Mouse (Mus musculus) megakaryocyte, embryonic 14.5 days (primary cell): ENCODE measurements around the gene Stap2.

Source experiments
- FLI1 ChIP-seq: IDR thresholded peaks from 2 replicates; pipeline ENCODE4 v1.6.1; 2012; ENCODE audit warnings: low read length, inconsistent platforms, mixed read lengths
- GATA1 ChIP-seq: IDR thresholded peaks from 3 replicates; pipeline ENCODE4 v1.6.1; 2012; ENCODE audit warnings: mixed read lengths, low read length, inconsistent platforms, borderline replicate concordance

- no peak for TF ChIP-seq GATA1
- TF ChIP-seq FLI1: no peak
Measured at GRCm38 (mm10) chr17:56040030-56040856, 34.9 kb upstream of the Stap2 start, which contains the start of gene Chaf1a.
